Mouse (Mus musculus) heart, postnatal 0 days (tissue): ENCODE measurements around the gene Slc9a2. TPM values are rescaled to one million over a fixed set of nuclear protein-coding genes. Genes with fewer than 3 reads are reported as not detected.

ENCODE experiments used
- ATAC-seq: fragments of 200-750 bp; cut with Nextera tagmentation; 2 replicates; pipeline ENCODE4 v1.8.0; 2017; ENCODE audit warnings: low read depth, moderate number of reproducible peaks, moderate library complexity; ENCODE audit not compliant: insufficient read depth
- DNase-seq: peaks from one replicate; pipeline ENCODE4 v3.0.0-alpha.2; 2016; ENCODE audit warnings: low spot score
- H3K27ac ChIP-seq: fragments of 300-500 bp; sonication (generic); 2 replicates; pipeline ENCODE4 v1.5.1; 2014; ENCODE audit warnings: low read depth, mild to moderate bottlenecking
- H3K27me3 ChIP-seq: fragments of 300-500 bp; sonication (generic); 2 replicates; pipeline ENCODE4 v1.6.1; 2014; ENCODE audit warnings: low read length, mixed read lengths; ENCODE audit not compliant: control insufficient read depth, insufficient read depth
- H3K36me3 ChIP-seq: fragments of 300-500 bp; sonication (generic); replicated peaks from 2 replicates; pipeline ENCODE4 v1.6.1; 2014; ENCODE audit warnings: low read length, mixed read lengths; ENCODE audit not compliant: control insufficient read depth, insufficient read depth
- H3K4me1 ChIP-seq: fragments of 300-500 bp; sonication (generic); 2 replicates; pipeline ENCODE4 v1.6.1; 2014; ENCODE audit warnings: antibody characterized with exemption; ENCODE audit not compliant: control insufficient read depth, insufficient read depth
- H3K4me2 ChIP-seq: fragments of 300-500 bp; sonication (generic); 2 replicates; pipeline ENCODE4 v1.6.1; 2014; ENCODE audit warnings: low read depth, mild to moderate bottlenecking, low read length, moderate library complexity
- H3K4me3 ChIP-seq: fragments of 300-500 bp; sonication (generic); 2 replicates; pipeline ENCODE4 v1.5.1; 2014; ENCODE audit warnings: low read depth, low read length
- H3K9ac ChIP-seq: fragments of 300-500 bp; sonication (generic); replicated peaks from 2 replicates; pipeline ENCODE4 v1.6.1; 2014; ENCODE audit warnings: low read depth, low read length, mixed read lengths
- H3K9me3 ChIP-seq: fragments of 300-500 bp; sonication (generic); replicated peaks from 2 replicates; pipeline ENCODE4 v1.6.1; 2016; ENCODE audit warnings: low read length; ENCODE audit not compliant: control insufficient read depth
- CTCF ChIP-seq: IDR thresholded peaks from 2 replicates; pipeline ENCODE4 v1.5.1; 2016; ENCODE audit warnings: antibody characterized with exemption, control low read depth, low read depth
- EP300 ChIP-seq: IDR thresholded peaks from 2 replicates; pipeline ENCODE4 v1.6.1; 2016; ENCODE audit warnings: antibody characterized with exemption, low read depth
- WGBS: fragments of 180-500 bp; shearing (Covaris S2); extraction: QIAGEN DNeasy Blood & Tissue Kit; methylation state at CpG from one replicate; pipeline ENCODE4 v1.1.7; 2014; 5-methylcytosine and 5-hydroxymethylcytosine counted together
- polyA plus RNA-seq: library from polyadenylated mRNA; unstranded; fragments of >200 nt; fragmentation: Nextera tagmentation; extraction: Ambion mirVana; gene quantifications from 2 replicates; pipeline ENCODE4 v1.2.1, GENCODE M21; 2015
- total RNA-seq: library from RNA; depleted of rRNA; stranded (reverse); fragments of >200 nt; gene quantifications from 2 replicates; pipeline ENCODE4 v1.2.3, GENCODE M21; 2014; ENCODE audit warnings: low replicate concordance; rRNA removed

Slc9a2 gene
- total RNA-seq: 0.35 and 4.6 TPM in 2 replicates
- 0.64 and 0.67 TPM in 2 replicates for polyA plus RNA-seq

DNA sequence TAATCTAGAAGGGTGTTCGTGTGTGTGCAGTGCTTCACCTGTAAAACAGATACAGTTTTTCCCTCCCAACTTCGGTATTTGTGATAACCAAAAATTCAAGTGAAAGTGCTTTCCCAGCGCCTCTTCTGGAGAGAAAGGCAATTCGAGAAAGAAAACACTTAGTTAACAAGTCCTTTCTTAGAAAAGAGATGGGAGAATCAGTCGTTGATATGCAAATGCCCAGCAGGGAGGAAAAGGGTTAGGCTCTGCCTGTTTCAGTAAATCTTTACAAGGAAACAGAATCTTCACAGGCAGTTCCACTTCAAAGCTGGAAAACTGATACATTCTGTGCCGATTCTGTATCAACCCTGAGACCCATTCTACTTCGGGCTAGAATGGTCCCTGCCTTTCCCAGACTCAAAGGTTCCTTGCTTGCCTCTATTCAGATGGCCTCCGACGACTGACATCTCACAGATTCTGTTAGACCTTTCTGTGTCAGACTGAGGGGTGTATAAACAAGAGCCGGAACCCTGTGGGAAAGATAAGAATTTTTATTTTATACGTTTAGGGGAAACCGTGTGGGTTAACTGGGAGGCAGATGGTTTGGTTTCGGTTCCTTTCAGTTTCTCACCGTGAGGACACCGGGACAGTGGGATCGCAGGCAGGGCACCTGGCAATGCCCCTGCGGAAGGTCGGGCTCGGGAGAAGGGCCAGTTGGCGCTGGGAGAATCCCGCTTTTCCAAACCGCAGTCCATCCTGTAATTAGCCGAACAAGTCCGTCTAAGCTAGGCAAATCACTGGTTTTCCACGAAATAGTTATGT, at the start of gene Slc9a2:
TSS of gene Slc9a2 (plus strand) at position 508 of the 801 bp plus-strand sequence.
- TF ChIP-seq CTCF (no peak), EP300 (no peak)
- DNase-seq (no peak), ATAC-seq (no peak)
- Histone ChIP-seq H3K9ac (peak within 1 kb of the TSS; percentile 43; the same call in 1 of the 2 replicates), H3K27ac (no peak within 1 kb of the TSS), H3K4me2 (peak within 1 kb of the TSS; percentile 97), H3K36me3 (no peaks in the 10 kb centered on the region), H3K9me3 (no peaks in the 10 kb centered on the region), H3K4me1 (no peaks in the 10 kb centered on the region), H3K4me3 (peak within 1 kb of the TSS; percentile 63), H3K27me3 (peaks cover 62% of the 10 kb centered on the region)
- WGBS: 6% methylated on average over 25 of the region's 25 CpGs

DNA sequence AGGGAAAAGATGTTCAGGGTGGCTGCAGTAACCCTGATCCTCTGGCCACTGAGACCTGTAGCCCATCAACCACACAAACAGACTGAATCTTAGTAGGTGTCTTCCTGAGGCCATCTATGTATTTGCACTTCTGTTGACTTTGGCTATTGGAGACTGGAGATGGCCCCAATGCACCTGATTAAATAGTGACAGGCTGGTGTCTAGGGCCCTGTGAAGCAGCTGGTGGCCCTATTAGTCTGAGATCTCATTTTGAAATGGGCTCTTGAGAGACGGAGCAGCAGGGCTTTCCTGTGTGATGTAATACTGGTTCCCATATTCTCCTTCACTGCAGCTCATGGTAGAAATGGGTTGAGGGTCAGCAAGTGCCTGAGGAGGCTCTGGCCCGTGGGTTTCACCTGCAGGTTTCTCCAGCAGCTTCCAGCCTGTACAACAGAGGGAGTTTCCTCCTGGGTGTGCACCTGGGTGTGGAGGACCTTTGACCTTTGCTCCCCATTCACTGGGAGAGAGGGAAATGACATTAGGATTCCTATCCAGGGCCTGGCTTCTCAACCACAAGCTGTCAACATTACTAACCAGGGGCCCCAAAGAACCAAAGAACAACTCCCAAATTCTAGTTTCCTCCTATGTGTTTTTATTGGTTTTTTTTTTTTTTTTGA, 47.8 kb upstream of the Slc9a2 start:
- WGBS: 55% methylated on average over 2 of the region's 2 CpGs
- H3K4me1 ChIP-seq: no peaks in the 10 kb centered on the region
- H3K9ac ChIP-seq: no peak overlapping the region
- no peaks in the 10 kb centered on the region for H3K27me3 ChIP-seq
- no peak for TF ChIP-seq EP300
- no peak for TF ChIP-seq CTCF
- no peak overlapping the region for H3K4me2 ChIP-seq
- DNase-seq (no peak), ATAC-seq (no peak)
- no peaks in the 10 kb centered on the region for H3K36me3 ChIP-seq
- H3K9me3 ChIP-seq: no peaks in the 10 kb centered on the region
- H3K27ac ChIP-seq: no peak overlapping the region
- no peak overlapping the region for H3K4me3 ChIP-seq

DNA sequence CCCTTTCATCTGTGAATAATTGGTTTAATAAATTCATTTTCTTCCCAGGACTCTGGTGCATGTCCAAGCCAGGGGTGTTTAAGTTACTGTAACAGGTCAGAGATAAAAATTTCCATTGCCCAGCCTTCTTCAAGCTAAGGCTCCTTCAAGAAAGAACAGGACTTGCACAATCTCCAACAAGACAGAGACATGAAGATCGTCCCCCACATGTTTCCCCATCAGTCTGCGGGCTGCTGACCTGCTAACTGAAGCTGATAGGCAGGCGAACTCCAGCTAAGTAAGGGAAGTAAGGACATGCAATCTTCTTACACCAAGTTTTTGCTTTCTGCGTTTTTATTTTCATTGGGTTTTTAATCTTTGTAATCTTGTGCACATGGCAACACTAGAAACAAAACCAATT, 45.8 kb upstream of the Slc9a2 start:
- 61% methylated on average over 4 of the region's 4 CpGs for WGBS
- Histone ChIP-seq H3K27me3 (no peaks in the 10 kb centered on the region), H3K4me2 (no peak overlapping the region), H3K27ac (no peak overlapping the region), H3K36me3 (no peaks in the 10 kb centered on the region), H3K9me3 (no peaks in the 10 kb centered on the region), H3K4me3 (no peak overlapping the region), H3K4me1 (no peaks in the 10 kb centered on the region), H3K9ac (no peak overlapping the region)
- TF ChIP-seq CTCF (no peak), EP300 (no peak)
- DNase-seq (no peak), ATAC-seq (no peak)

DNA sequence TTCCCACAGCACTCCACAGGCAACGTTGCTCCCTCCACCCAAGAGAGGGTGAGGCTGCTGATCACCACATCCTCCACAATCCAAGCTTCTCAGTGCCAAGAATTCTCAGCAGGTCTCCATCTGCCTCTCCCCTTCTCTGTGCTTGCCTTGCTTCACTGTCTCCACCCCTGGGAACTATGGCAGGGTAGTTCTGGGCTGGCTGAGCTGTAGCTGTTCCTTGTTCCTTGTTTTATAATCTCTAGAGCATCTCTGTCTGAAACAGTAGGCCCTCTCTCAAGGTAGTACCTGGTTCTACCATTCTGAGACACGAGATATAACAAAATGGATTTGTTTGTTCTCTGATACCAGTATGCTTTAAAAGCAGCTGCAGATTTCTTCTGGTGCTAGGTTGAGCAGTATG, 32.1 kb upstream of the Slc9a2 start:
- no peak overlapping the region for H3K27ac ChIP-seq
- no peak for DNase-seq
- no peaks in the 10 kb centered on the region for H3K4me1 ChIP-seq
- TF ChIP-seq CTCF (no peak), EP300 (no peak)
- no peaks in the 10 kb centered on the region for H3K27me3 ChIP-seq
- H3K9ac ChIP-seq: no peak overlapping the region
- no peaks in the 10 kb centered on the region for H3K9me3 ChIP-seq
- no peak overlapping the region for H3K4me3 ChIP-seq
- 54% methylated on average over 2 of the region's 2 CpGs for WGBS
- H3K4me2 ChIP-seq: no peak overlapping the region
- H3K36me3 ChIP-seq: no peaks in the 10 kb centered on the region
- no peak for ATAC-seq

DNA sequence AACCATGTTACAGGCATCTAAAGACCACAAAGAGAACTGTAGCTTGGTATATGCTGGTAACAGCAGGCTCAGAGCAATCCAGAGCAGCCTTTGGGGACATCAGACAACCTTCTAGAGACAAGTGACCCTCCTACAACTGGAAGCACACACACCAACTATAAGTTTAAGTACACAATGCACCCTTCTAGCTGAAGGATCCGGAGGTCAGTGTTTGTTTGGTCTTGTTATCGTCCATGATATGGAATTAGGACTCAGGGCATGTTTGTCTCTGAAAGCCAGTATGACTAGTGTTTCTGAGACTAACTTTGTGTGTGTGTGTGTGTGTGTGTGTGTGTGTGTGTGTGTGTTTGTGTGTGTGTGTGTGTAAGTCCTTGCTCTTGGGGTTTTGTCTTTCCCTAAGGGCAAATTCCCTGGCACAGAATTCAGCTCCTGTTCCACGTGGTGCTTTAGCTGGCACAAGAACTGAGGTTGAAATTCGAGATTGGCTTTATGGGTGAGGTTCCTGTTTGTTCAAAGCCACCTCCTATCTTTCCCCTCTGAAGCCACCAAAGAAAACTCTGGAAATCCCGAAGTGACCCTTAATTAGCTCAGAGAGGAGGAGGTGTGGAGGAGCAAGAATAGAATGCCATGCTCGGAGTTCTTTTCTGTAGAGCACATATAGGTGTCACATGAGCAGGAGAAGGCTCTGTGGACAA, 29.4 kb upstream of the Slc9a2 start:
- Histone ChIP-seq H3K4me1 (no peaks in the 10 kb centered on the region), H3K9me3 (no peaks in the 10 kb centered on the region), H3K36me3 (no peaks in the 10 kb centered on the region), H3K27ac (peak overlapping the region; percentile 34; the same call in 1 of the 2 replicates), H3K4me2 (no peak overlapping the region), H3K4me3 (no peak overlapping the region), H3K9ac (no peak overlapping the region), H3K27me3 (no peaks in the 10 kb centered on the region)
- ATAC-seq (peak; percentile 79), DNase-seq (peak; percentile 55)
- 39% methylated on average over 6 of the region's 6 CpGs for WGBS
- TF ChIP-seq CTCF (no peak), EP300 (no peak)
